Mouse (Mus musculus) heart, adult 9 months (tissue): ENCODE data around the gene Pth1r.
A peak's percentile ranks its signal among the peaks of the same experiment; 100 is the strongest.

Experiments
- DNase-seq, 2 experiments: peaks; one replicate each; pipeline ENCODE4 v3.0.0; 2022; ENCODE audit warnings: low spot score in 2 of 2

The Pth1r gene

GRCm38 (mm10) chr9:110716775-110717174 is 30.2 kb downstream of the Pth1r start:
- peak in 1 of 2 experiments; percentile 66 for DNase-seq

- no peak for DNase-seq
Measured at GRCm38 (mm10) chr9:110715426-110715825, 31.5 kb downstream of the Pth1r start.

- no peak for DNase-seq
Measured at GRCm38 (mm10) chr9:110713389-110713788, 33.6 kb downstream of the Pth1r start.

- DNase-seq = no peak
Measured at GRCm38 (mm10) chr9:110712545-110712944, 34.4 kb downstream of the Pth1r start.

DNA sequence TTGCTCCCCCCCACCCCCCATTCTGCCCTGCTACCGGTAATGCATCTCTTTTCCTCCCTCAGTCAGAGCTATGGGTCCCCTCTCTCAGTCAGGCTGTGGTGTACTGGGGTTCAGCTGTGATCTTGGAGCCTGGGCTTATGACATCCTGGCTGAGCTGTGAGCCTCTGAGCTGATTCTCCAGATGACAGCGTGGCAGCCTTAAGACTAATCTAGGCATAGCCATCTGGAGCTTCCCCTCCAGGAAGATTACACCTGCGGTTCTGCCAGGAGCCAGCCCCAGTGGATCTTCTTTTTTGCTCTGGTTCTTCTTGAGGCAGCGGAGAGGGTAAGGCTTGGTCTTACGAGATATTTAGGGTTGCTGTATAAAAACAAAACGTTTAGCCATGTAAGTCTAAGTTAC is 34.9 kb downstream of the Pth1r start:
- DNase-seq = no peak

GRCm38 (mm10) chr9:110711532-110711931 is 35.4 kb downstream of the Pth1r start:
- no peak for DNase-seq

DNA sequence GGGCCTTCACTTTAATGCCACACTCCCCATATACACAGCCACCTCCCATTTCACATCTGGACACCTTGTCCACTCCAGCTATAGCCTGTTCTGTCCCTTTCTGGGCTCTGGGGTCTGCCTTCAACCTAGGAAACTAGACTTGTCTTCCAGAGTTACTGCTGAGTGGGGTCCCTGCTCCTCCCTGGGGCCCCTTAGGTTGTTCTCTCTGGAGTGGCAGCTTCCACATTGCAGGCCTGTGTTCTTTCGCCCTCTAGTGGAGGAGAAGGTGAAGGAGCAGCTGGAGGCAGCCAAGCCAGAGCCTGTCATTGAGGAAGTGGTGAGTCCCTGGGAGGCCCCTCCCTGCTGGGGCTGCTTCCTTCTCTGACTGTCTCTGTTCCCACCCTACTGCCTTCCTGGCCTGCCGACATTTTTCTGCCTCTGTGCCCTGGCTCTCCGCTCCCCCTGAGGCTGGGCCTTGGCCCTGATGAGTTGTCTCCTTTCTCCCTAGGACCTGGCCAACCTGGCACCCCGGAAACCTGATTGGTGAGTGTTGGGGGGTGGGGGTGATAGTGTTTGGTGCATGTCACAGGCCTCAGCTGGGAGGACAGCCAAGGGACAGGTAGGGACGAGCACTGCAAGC is 37.2 kb downstream of the Pth1r start:
- peak; percentile 89 to 90 for DNase-seq

- no peak for DNase-seq
Measured at GRCm38 (mm10) chr9:110706784-110707183, 40.2 kb downstream of the Pth1r start.

- DNase-seq = no peak
Measured at GRCm38 (mm10) chr9:110703951-110704350, 43.0 kb downstream of the Pth1r start.

DNA sequence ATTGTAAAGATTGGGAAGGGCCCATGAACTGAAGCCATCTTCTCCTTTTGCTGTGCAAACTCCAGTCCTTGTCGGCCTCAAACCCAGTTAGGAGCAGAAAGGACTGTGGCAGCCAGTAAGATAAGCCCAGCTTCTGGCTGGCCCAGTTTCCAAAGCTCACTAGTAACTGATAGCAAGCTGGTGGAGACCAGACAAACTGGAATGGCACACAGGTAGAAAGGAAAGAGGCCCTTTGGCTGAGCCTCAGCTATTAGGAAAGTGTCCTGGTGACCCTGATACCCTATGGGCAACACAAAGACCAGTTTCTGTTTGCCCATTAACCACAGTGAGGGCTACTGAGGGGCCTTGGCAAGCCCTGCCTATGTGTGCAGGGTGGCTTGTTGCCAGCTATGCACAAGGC is 44.1 kb downstream of the Pth1r start:
- DNase-seq = peak in 1 of 2 experiments; percentile 29

DNA sequence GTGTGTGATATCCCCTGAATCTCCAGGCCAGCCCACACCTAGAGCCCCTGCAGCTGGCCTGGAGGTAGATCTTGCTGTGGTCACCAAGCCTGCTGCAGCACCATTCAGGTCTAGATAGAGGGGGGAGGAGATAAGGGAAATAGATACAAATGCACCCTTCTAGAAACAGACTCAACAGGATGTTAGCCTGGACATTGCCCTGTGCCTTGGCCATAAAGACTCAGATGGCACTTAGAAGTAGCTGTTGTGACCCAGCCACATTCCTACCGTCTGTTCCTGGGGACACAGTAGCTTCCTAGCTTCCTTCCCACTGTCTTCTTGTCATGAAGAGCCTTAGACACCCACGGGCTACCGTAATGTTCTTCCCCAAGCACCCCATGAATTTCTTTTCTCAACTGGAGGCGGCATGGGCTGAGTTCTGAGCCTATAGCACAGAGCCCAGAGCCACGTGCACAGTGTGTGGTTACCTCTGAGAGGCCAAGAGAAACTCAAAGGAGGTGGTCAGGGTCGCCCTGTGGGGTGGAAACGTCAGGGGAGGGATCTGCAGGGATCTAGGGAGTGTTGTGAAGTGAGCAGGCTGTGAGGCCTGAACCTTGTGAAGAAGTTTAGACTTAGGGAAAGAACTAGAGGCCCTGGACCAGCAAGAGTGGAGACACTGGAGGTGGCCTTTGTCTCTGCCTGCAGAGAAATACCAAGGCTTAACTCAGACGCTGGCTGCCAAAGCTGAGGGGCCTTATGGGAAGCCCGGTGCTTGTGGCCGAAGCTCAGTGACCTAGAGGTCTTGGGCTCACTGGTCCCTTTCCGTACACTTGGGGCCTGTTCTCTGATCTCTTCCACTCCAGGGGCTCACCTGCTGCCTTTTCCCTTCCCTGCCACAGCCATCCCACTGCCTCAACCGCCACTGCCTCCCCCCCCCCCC is 45.6 kb downstream of the Pth1r start:
- no peak for DNase-seq

- DNase-seq = no peak
Measured at GRCm38 (mm10) chr9:110699574-110699973, 47.4 kb downstream of the Pth1r start.

DNA sequence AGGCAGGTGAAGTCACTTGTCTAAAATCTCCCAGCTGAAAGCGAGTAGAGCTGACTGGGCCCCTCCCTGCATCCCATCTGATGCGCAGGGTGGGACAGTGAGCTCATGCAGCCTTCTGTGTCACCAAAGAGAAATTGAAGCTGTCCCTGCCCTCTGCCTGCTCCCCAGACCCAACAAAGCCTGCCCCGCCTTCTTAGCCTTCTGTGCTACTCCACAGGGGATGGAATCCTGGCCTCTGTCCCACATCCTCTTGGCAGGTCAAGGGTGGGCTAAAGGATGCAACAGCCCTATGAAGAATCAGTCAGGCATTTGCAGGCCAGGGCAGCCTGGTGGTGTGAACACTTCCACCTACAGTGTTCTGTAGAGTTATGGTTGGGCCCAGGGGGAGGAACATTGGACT is 49.5 kb downstream of the Pth1r start:
- DNase-seq = no peak

DNA sequence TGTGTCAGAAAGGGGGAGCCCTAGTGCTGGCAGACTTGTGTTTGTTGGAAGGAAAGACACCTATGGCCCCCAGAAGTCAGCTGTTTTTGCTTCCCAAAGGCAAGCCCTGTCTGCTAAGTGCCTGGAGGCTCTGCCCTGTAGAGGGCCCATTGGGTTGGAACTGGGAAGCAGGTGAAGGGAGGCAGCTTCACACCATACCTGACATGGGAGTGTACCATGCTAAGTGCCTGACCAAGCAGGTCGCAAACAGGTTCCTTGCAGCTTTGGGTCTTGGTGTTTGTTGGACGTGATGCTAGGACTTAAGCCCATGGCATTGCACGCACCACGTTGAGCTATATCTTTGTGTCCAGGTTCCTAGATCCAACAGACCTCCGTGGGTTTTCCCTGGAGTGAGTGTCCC is 50.5 kb downstream of the Pth1r start:
- DNase-seq = no peak

GRCm38 (mm10) chr9:110695165-110695755 is 51.7 kb downstream of the Pth1r start:
- no peak for DNase-seq

GRCm38 (mm10) chr9:110689261-110689779 is 57.6 kb downstream of the Pth1r start:
- DNase-seq = no peak

- no peak for DNase-seq
Measured at GRCm38 (mm10) chr9:110687846-110688245, 59.1 kb downstream of the Pth1r start.

GRCm38 (mm10) chr9:110687061-110687460 is 59.9 kb downstream of the Pth1r start:
- no peak for DNase-seq

- DNase-seq = no peak
Measured at GRCm38 (mm10) chr9:110686472-110686871, 60.5 kb downstream of the Pth1r start.

- DNase-seq = no peak
Measured at GRCm38 (mm10) chr9:110685591-110685990, 61.4 kb downstream of the Pth1r start.

- no peak for DNase-seq
Measured at GRCm38 (mm10) chr9:110685187-110685586, 61.8 kb downstream of the Pth1r start.

GRCm38 (mm10) chr9:110684100-110684831 is 62.7 kb downstream of the Pth1r start:
- DNase-seq = peak; percentile 66 to 75
